Mouse (Mus musculus) forebrain, embryonic 15.5 days (tissue): ENCODE measurements around the gene Cdh15. TPM values are rescaled to one million over a fixed set of nuclear protein-coding genes. Genes with fewer than 3 reads are reported as not detected.

Experiments
- ATAC-seq: fragments of 200-750 bp; cut with Nextera tagmentation; replicated peaks from 2 replicates; pipeline ENCODE4 v1.8.0; 2017; ENCODE audit warnings: mild to moderate bottlenecking, moderate TSS enrichment, moderate library complexity
- H3K27ac ChIP-seq: fragments of 300-500 bp; sonication (generic); replicated peaks from 2 replicates; pipeline ENCODE4 v1.5.1; 2015; ENCODE audit warnings: mild to moderate bottlenecking, inconsistent platforms
- H3K27me3 ChIP-seq: fragments of 300-500 bp; sonication (generic); 2 replicates; pipeline ENCODE4 v1.6.1; 2015; ENCODE audit warnings: inconsistent platforms
- H3K36me3 ChIP-seq: fragments of 300-500 bp; sonication (generic); 2 replicates; pipeline ENCODE4 v1.6.1; 2015; ENCODE audit warnings: mild to moderate bottlenecking, inconsistent platforms
- H3K4me1 ChIP-seq: fragments of 300-500 bp; sonication (generic); 2 replicates; pipeline ENCODE4 v1.6.1; 2015; ENCODE audit warnings: inconsistent platforms
- H3K4me2 ChIP-seq: fragments of 300-500 bp; sonication (generic); replicated peaks from 2 replicates; pipeline ENCODE4 v1.6.1; 2015; ENCODE audit warnings: mild to moderate bottlenecking, inconsistent platforms
- H3K4me3 ChIP-seq: fragments of 300-500 bp; sonication (generic); 2 replicates; pipeline ENCODE4 v1.5.1; 2015; ENCODE audit warnings: mild to moderate bottlenecking, inconsistent platforms
- H3K9ac ChIP-seq: fragments of 300-500 bp; sonication (generic); replicated peaks from 2 replicates; pipeline ENCODE4 v1.6.1; 2015; ENCODE audit warnings: mild to moderate bottlenecking, inconsistent platforms
- H3K9me3 ChIP-seq: fragments of 300-500 bp; sonication (generic); 2 replicates; pipeline ENCODE4 v1.6.1; 2016; ENCODE audit warnings: inconsistent platforms
- WGBS: fragments of 180-500 bp; shearing (Covaris S2); methylation state at CpG from one replicate; pipeline ENCODE4 v1.1.7; 2015; ENCODE audit warnings: mixed read lengths; 5-methylcytosine and 5-hydroxymethylcytosine counted together
- polyA plus RNA-seq: library from polyadenylated mRNA; unstranded; fragments of >200 nt; fragmentation: Nextera tagmentation; extraction: Ambion mirVana; gene quantifications from 2 replicates; pipeline ENCODE4 v1.2.1, GENCODE M21; 2015

Gene Cdh15
- polyA plus RNA-seq, 1 experiment from 2014 or later, result 1.2 TPM

GRCm38 (mm10) chr8:122916766-122917165 is 69.0 kb downstream of the Cdh15 start:
- H3K4me2 ChIP-seq, result no peak overlapping the region
- peaks cover 32% of the 10 kb centered on the region for H3K4me1 ChIP-seq
- peaks cover 3% of the 10 kb centered on the region; the same call in 1 of the 2 replicates for H3K36me3 ChIP-seq
- 68% methylated on average over 3 of the region's 3 CpGs for WGBS
- H3K27me3 ChIP-seq, result no peaks in the 10 kb centered on the region
- no peak overlapping the region for H3K27ac ChIP-seq
- no peak overlapping the region for H3K4me3 ChIP-seq
- ATAC-seq, result no peak
- H3K9ac ChIP-seq, result no peak overlapping the region
- no peaks in the 10 kb centered on the region for H3K9me3 ChIP-seq

Other genes starting within 250 kb of the Cdh15 start
- 4.4 and 4.5 TPM in 2 replicates for gene Galns, start 236.5 kb upstream of the Cdh15 start, polyA plus RNA-seq
- 80.4 and 87.9 TPM in 2 replicates for gene Trappc2l, start 236.3 kb upstream of the Cdh15 start, polyA plus RNA-seq
- gene Pabpn1l, start 225.2 kb upstream of the Cdh15 start, polyA plus RNA-seq, result not detected in 2 replicates
- 13.2 and 14.0 TPM in 2 replicates for gene Cbfa2t3, start 148.9 kb upstream of the Cdh15 start, polyA plus RNA-seq
- 14.6 and 16.4 TPM in 2 replicates for gene Acsf3, start 72.5 kb upstream of the Cdh15 start, polyA plus RNA-seq
- gene Ankrd11, start 194.3 kb downstream of the Cdh15 start, polyA plus RNA-seq, result 53.3 and 76.2 TPM in 2 replicates
- gene Spg7, start 215.0 kb downstream of the Cdh15 start, polyA plus RNA-seq, result 47.0 and 47.2 TPM in 2 replicates